ENCODE assay signal across 18 mouse cellular contexts in genomic region chr19:57478056-57478455, GRCm38 (mm10). TPM values are rescaled to one million over a fixed set of nuclear protein-coding genes. Genes with fewer than 3 reads are reported as not detected.
A peak's percentile ranks its signal among the peaks of the same experiment; 100 is the strongest.
DNase-seq lines count a peak whose midpoint lies in the region; ATAC-seq and TF ChIP-seq lines count a peak whose summit lies in the region.
"Had no signal": no experiment of that assay in that cellular context is flagged by ENCODE, and none has a peak within 500 bp of the region (broad histone marks: within the 10 kb centered on the region; RNA-seq: fewer than 3 reads in every experiment).

No protein-coding gene starts in this region.

- peaks cover 17% of the 10 kb centered on the region; the same call in 1 of the 2 replicates for H3K4me1 ChIP-seq in lung, embryonic 14.5 days (ENCODE audit: insufficient read depth)
- H3K4me1 ChIP-seq in heart, embryonic 12.5 days (replicated peaks), result peaks cover 28% of the 10 kb centered on the region
- H3K4me1 ChIP-seq: embryonic facial prominence, embryonic 10.5 days; hindbrain, embryonic 10.5 days had no signal

- peak overlapping the region; percentile 16; the same call in 1 of the 2 replicates for H3K27ac ChIP-seq in lung, embryonic 14.5 days (ENCODE audit: low read depth)
- no peak overlapping the region for H3K27ac ChIP-seq in heart, embryonic 12.5 days (ENCODE audit: poor library complexity, severe bottlenecking)
- H3K27ac ChIP-seq: embryonic facial prominence, embryonic 10.5 days had no signal

- ATAC-seq in lung, embryonic 14.5 days (ENCODE audit: insufficient read depth), result no peak
- peak; percentile 67 for ATAC-seq in CD4-positive, CD25-positive, alpha-beta regulatory T cell, adult 4 months
- no peak for ATAC-seq in heart, embryonic 12.5 days (ENCODE audit: insufficient number of reproducible peaks, low FRiP score)
- ATAC-seq: forebrain, embryonic 14.5 days; Patski had no signal

- H3K9ac ChIP-seq in lung, embryonic 14.5 days, result no peak overlapping the region
- H3K9ac ChIP-seq in heart, embryonic 12.5 days, result no peak overlapping the region
- H3K9ac ChIP-seq: hindbrain, embryonic 14.5 days had no signal

- TF ChIP-seq CTCF in lung, embryonic 14.5 days (IDR thresholded peaks at IDR 0.05; ENCODE audit: low read depth), result no peak

- H3K4me2 ChIP-seq in lung, embryonic 14.5 days, result no peak overlapping the region
- no peak overlapping the region for H3K4me2 ChIP-seq in heart, embryonic 12.5 days
- H3K4me2 ChIP-seq: heart, embryonic 11.5 days; hindbrain, embryonic 14.5 days had no signal

- DNase-seq in lung, embryonic 14.5 days, result peak; percentile 59
- DNase-seq in lung, postnatal 36 days, result no peak
- DNase-seq in CD4-positive helper T cell, adult 2 months (ENCODE audit: low read depth, low spot score), result peak; percentile 47
- DNase-seq in induced T-regulatory cell, adult 2 months (ENCODE audit: low read depth), result peak; percentile 51
- DNase-seq in left cerebral cortex, adult 18-20 months (ENCODE audit: low spot score in 2 of 2), result no peak
- DNase-seq: adrenal gland, adult 8-10 months; adrenal gland, postnatal 36 days; cerebellum, adult 2 months; cerebellum, postnatal 10 days; heart, adult 18-20 months had no signal

- 49% methylated on average over 11 of the region's 11 CpGs for WGBS in lung, embryonic 14.5 days
- 80% methylated on average over 11 of the region's 11 CpGs for WGBS in heart, embryonic 12.5 days

- peaks cover 8% of the 10 kb centered on the region; the same call in 1 of the 2 replicates for H3K36me3 ChIP-seq in lung, embryonic 14.5 days (ENCODE audit: insufficient read depth)
- peaks cover 3% of the 10 kb centered on the region; the same call in 1 of the 2 replicates for H3K36me3 ChIP-seq in heart, embryonic 12.5 days

- H3K9me3 ChIP-seq in lung, embryonic 14.5 days (ENCODE audit: low read depth, low read length), result no peaks in the 10 kb centered on the region
- H3K9me3 ChIP-seq in heart, embryonic 12.5 days (replicated peaks), result no peaks in the 10 kb centered on the region
- H3K9me3 ChIP-seq: embryonic facial prominence, embryonic 10.5 days; hindbrain, embryonic 10.5 days had no signal

- no peak overlapping the region for H3K4me3 ChIP-seq in lung, embryonic 14.5 days (ENCODE audit: low read depth, low read length)
- no peak overlapping the region for H3K4me3 ChIP-seq in heart, embryonic 12.5 days
- H3K4me3 ChIP-seq: embryonic facial prominence, embryonic 10.5 days; hindbrain, embryonic 10.5 days had no signal

- H3K27me3 ChIP-seq in lung, embryonic 14.5 days (ENCODE audit: insufficient read depth, low read length), result no peaks in the 10 kb centered on the region
- H3K27me3 ChIP-seq in heart, embryonic 12.5 days (replicated peaks), result 0 out of 2 replicates have a peak, but pooled peaks cover 4% of the 10 kb centered on the region
- H3K27me3 ChIP-seq: Patski had no signal

RNA-seq across cellular contexts. Expression of gene Trub1, which starts 25.3 kb away (rescaled TPM):
- 29.2 and 29.6 TPM in 2 replicates for polyA plus RNA-seq in lung, embryonic 14.5 days (2014; fragmentation: Nextera tagmentation; extraction: Ambion mirVana)
- polyA plus RNA-seq in CD4-positive, CD25-positive, alpha-beta regulatory T cell, adult 4 months (2017; shearing (Covaris generic)), result 10 to 100 TPM; 12.6 to 12.9 TPM
- 11.2 and 12.4 TPM in 2 replicates for polyA plus RNA-seq in heart, embryonic 12.5 days (2016; fragmentation: Nextera tagmentation; extraction: Ambion mirVana)
- 10 to 100 TPM; 18.5 to 18.8 TPM for total RNA-seq in left cerebral cortex, adult 18-20 months (2021)

Comparison
In these comparisons a context has a peak if more than half of its experiments do, and no peak if none do; other contexts are left out.
1. DNase-seq: peak in lung, embryonic 14.5 days (single experiment), CD4-positive helper T cell, adult 2 months (single experiment) and induced T-regulatory cell, adult 2 months (single experiment); none in lung, postnatal 36 days (single experiment) and left cerebral cortex, adult 18-20 months (0 of 2).